Mouse (Mus musculus): ENCODE data around the gene Kcnq1. TPM values are rescaled to one million over a fixed set of nuclear protein-coding genes. Genes with fewer than 3 reads are reported as not detected.

Kcnq1 gene
- polyA plus RNA-seq, 1 experiment from 2014 or later = 1.5 TPM

DNA sequence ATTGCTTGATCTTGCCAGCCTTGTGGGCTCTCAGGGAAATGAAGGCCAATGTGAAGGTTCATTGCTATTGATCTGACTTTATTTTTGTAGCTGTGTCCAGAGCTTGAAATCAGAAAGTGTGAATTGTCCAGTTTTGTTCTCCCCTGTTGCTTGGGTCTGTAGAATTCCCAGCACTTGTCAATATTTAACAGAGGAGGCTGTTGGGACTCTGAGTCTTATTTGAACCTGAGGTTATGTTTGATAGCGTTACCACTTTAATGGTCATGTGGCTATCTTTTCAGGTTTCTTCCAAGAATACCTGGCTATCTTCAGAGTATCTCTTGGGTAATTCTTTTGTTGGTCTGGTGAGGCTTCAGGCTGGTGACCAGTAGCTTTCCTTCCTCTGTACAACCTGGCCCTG lies 201.8 kb downstream of the Kcnq1 start:
- DNase-seq (ENCODE audit: low spot score) (no peak), ATAC-seq (ENCODE audit: insufficient number of reproducible peaks, low FRiP score, low TSS enrichment, low read depth) (no peak)
- WGBS = 97% methylated on average over 1 of the region's 1 CpGs
- no peaks in the 10 kb centered on the region for H3K27me3 ChIP-seq (ENCODE audit: control insufficient read depth, insufficient read depth, low read length)
- no peaks in the 10 kb centered on the region for H3K9me3 ChIP-seq (ENCODE audit: control insufficient read depth, low read length)
- H3K27ac ChIP-seq (replicated peaks; ENCODE audit: low read depth, low read length) = no peak overlapping the region
- no peaks in the 10 kb centered on the region for H3K36me3 ChIP-seq (ENCODE audit: control insufficient read depth, insufficient read depth, low read length)
- H3K9ac ChIP-seq (ENCODE audit: low read length) = no peak overlapping the region
- H3K4me2 ChIP-seq (ENCODE audit: low read depth, severe bottlenecking) = no peak overlapping the region
- H3K4me3 ChIP-seq (ENCODE audit: low read depth, low read length) = no peak overlapping the region
- peaks cover 16% of the 10 kb centered on the region for H3K4me1 ChIP-seq (ENCODE audit: control insufficient read depth, insufficient read depth, low read length)

DNA sequence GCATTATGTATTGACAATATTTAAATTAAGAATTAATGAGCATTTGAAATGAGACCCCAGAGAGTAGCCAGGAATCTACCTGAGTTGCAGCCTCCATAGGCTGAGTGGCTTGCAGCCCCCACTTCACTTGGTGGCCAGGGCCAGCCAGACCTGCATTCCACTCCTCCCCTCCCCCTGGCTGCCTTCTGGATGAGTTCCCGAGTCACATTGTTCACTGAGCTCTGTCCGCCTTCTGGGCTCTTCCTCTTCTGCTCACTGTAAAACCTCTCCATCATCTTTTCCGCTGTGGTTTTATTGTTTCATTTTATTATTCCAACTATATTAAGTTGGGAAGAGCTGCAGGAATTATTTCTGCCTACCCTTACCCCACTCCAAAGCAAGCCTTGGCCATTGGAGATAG lies 204.1 kb downstream of the Kcnq1 start:
- DNase-seq (ENCODE audit: low spot score) (no peak), ATAC-seq (ENCODE audit: insufficient number of reproducible peaks, low FRiP score, low TSS enrichment, low read depth) (no peak)
- Histone ChIP-seq H3K4me3 (ENCODE audit: low read depth, low read length) (no peak overlapping the region), H3K4me2 (ENCODE audit: low read depth, severe bottlenecking) (no peak overlapping the region), H3K4me1 (ENCODE audit: control insufficient read depth, insufficient read depth, low read length) (peaks cover 12% of the 10 kb centered on the region; the same call in 1 of the 2 replicates), H3K9ac (ENCODE audit: low read length) (no peak overlapping the region), H3K36me3 (ENCODE audit: control insufficient read depth, insufficient read depth, low read length) (no peaks in the 10 kb centered on the region), H3K27ac (replicated peaks; ENCODE audit: low read depth, low read length) (0 out of 2 replicates have a peak overlapping the region, but pooled peaks have one; percentile 61), H3K9me3 (ENCODE audit: control insufficient read depth, low read length) (no peaks in the 10 kb centered on the region), H3K27me3 (ENCODE audit: control insufficient read depth, insufficient read depth, low read length) (no peaks in the 10 kb centered on the region)
- 63% methylated on average over 3 of the region's 3 CpGs for WGBS

DNA sequence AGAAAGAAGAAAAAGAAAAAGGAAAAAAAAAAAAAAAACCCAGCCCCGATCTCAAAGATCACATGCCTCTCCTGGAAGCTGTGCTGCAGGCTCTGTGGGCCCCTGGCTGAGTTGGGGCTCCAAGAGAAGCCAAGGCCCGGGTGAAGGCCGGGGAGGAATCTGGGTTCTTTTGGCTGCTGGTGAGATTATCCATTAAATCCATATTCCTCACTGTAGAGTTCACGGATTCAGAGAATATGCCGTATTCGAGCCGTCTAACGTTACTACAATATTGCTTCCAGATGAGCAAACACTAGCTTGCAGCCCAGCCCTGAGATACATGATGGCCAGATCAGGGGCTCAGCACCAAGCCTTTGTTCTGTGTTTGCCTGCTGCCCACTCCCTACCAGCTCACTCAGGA lies 204.7 kb downstream of the Kcnq1 start:
- H3K9ac ChIP-seq (ENCODE audit: low read length) = no peak overlapping the region
- H3K27me3 ChIP-seq (ENCODE audit: control insufficient read depth, insufficient read depth, low read length) = no peaks in the 10 kb centered on the region
- no peaks in the 10 kb centered on the region for H3K36me3 ChIP-seq (ENCODE audit: control insufficient read depth, insufficient read depth, low read length)
- WGBS = 42% methylated on average over 8 of the region's 8 CpGs
- DNase-seq (ENCODE audit: low spot score) = no peak
- H3K4me1 ChIP-seq (ENCODE audit: control insufficient read depth, insufficient read depth, low read length) = peaks cover 10% of the 10 kb centered on the region; the same call in 1 of the 2 replicates
- H3K9me3 ChIP-seq (ENCODE audit: control insufficient read depth, low read length) = no peaks in the 10 kb centered on the region
- peak overlapping the region; percentile 61 for H3K27ac ChIP-seq (replicated peaks; ENCODE audit: low read depth, low read length)
- no peak overlapping the region for H3K4me3 ChIP-seq (ENCODE audit: low read depth, low read length)
- H3K4me2 ChIP-seq (ENCODE audit: low read depth, severe bottlenecking) = no peak overlapping the region
- ATAC-seq (ENCODE audit: insufficient number of reproducible peaks, low FRiP score, low TSS enrichment, low read depth) = no peak

DNA sequence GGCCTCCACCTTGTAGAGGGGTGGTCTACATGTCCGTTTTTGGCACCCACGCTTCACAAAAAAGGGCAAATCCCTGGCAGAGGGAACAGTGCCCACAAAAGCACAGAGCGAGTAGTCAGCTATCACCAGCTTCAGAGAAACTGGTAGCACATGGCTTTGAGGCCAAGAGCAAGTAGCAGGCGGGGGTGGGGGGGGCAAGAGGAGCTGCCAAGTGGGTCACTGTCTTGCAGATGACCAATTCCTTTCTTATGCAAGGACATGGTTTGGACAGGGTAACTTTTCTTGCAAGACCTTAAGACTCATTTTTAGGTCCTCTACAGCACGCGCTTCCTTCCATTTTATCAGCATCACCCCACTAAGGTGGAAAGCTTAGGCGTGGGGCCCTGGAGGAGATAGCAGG lies 205.3 kb downstream of the Kcnq1 start:
- no peaks in the 10 kb centered on the region for H3K9me3 ChIP-seq (ENCODE audit: control insufficient read depth, low read length)
- H3K4me1 ChIP-seq (ENCODE audit: control insufficient read depth, insufficient read depth, low read length) = peaks cover 8% of the 10 kb centered on the region; the same call in 1 of the 2 replicates
- H3K27ac ChIP-seq (replicated peaks; ENCODE audit: low read depth, low read length) = peak overlapping the region; percentile 61; the same call in 1 of the 2 replicates
- no peak overlapping the region for H3K4me2 ChIP-seq (ENCODE audit: low read depth, severe bottlenecking)
- no peak overlapping the region for H3K4me3 ChIP-seq (ENCODE audit: low read depth, low read length)
- no peaks in the 10 kb centered on the region for H3K36me3 ChIP-seq (ENCODE audit: control insufficient read depth, insufficient read depth, low read length)
- ATAC-seq (ENCODE audit: insufficient number of reproducible peaks, low FRiP score, low TSS enrichment, low read depth) = no peak
- 90% methylated on average over 7 of the region's 7 CpGs for WGBS
- H3K27me3 ChIP-seq (ENCODE audit: control insufficient read depth, insufficient read depth, low read length) = no peaks in the 10 kb centered on the region
- H3K9ac ChIP-seq (ENCODE audit: low read length) = no peak overlapping the region
- DNase-seq (ENCODE audit: low spot score) = no peak

DNA sequence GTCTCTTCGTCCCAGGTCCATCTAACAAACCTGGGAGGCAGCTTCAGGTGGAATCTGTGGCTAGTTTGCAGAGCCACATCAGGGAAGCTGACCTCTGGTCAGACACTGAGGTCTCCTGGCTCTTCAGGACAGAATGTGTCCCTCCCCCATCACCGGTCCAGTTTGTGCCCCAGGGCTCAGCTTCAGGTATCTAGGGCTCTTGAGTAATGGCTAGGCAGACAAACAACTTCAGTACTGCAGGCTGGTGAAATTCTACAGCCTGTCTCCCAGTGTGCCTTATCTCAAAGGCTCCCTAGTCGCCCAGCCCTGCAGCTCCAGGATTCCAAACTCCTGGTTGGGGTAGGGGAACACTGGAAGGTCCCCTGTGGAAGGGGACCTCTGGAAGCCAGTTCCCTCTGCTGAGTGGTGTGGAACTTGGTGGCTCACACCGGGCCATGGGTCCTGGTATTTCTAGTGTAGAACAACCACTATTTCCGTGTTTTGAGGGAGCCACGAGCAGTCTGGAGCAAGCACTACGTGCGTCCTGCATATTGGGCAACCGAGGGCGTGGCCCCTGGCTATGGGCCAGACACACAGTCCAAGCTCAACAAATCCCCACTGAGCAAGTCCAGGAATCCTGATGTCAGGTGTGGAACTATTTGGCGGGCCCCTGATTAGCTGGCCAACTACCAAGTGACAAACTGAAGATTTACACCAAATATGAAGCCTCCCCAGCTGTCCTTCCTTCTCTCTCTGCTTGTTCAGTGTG lies 207.6 kb downstream of the Kcnq1 start:
- ATAC-seq (ENCODE audit: insufficient number of reproducible peaks, low FRiP score, low TSS enrichment, low read depth) = no peak
- no peak for DNase-seq (ENCODE audit: low spot score)
- H3K9me3 ChIP-seq (ENCODE audit: control insufficient read depth, low read length) = no peaks in the 10 kb centered on the region
- H3K9ac ChIP-seq (ENCODE audit: low read length) = no peak overlapping the region
- WGBS = 88% methylated on average over 11 of the region's 11 CpGs
- no peak overlapping the region for H3K4me3 ChIP-seq (ENCODE audit: low read depth, low read length)
- H3K4me2 ChIP-seq (ENCODE audit: low read depth, severe bottlenecking) = no peak overlapping the region
- no peaks in the 10 kb centered on the region for H3K27me3 ChIP-seq (ENCODE audit: control insufficient read depth, insufficient read depth, low read length)
- H3K4me1 ChIP-seq (ENCODE audit: control insufficient read depth, insufficient read depth, low read length) = peaks cover 12% of the 10 kb centered on the region; the same call in 1 of the 2 replicates
- no peak overlapping the region for H3K27ac ChIP-seq (replicated peaks; ENCODE audit: low read depth, low read length)
- H3K36me3 ChIP-seq (ENCODE audit: control insufficient read depth, insufficient read depth, low read length) = no peaks in the 10 kb centered on the region

DNA sequence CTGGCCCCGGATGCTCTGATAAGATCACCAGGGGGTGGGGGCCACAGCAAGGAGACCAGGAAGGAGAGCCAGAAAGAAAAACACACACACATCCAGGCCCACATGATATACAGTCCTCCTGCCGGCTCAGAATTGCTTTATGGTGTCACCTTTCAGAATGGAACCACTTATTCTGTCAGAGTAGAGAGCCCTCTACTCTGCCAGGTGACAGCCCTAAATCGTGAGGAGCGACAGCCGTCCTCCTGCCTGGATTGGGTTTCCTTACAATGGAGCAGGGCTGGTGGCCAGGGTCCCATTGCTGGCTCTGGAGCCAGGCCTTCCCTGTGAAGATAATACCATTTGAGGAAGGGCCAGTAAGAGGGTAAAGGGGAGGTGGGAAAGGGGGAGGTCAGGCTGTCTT lies 212.3 kb downstream of the Kcnq1 start:
- H3K27ac ChIP-seq (replicated peaks; ENCODE audit: low read depth, low read length) = no peak overlapping the region
- ATAC-seq (ENCODE audit: insufficient number of reproducible peaks, low FRiP score, low TSS enrichment, low read depth) = no peak
- WGBS = 21% methylated on average over 5 of the region's 5 CpGs

DNA sequence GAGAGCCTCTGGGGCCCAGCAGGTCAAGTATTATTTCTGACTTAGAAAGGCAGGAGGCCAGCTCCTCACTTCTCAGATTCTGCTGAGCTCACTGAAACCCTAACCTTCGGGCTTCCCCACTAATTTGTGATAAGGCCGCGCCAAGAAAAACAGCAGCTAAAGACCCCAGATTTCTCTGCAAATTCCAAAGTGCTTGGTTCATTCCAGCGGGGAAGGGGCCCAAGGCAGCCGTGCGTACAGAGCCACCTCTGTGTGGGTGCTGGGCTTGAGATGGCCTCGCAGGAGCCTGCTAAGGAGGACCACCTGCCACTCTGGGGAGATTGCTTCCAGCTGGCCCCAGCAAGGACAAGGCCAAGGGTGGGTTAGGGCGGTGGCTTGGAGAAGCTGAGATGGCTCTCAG lies 214.2 kb downstream of the Kcnq1 start:
- ATAC-seq (ENCODE audit: insufficient number of reproducible peaks, low FRiP score, low TSS enrichment, low read depth) = no peak
- 70% methylated on average over 8 of the region's 8 CpGs for WGBS
- H3K4me2 ChIP-seq (ENCODE audit: low read depth, severe bottlenecking) = no peak overlapping the region; the same call in 1 of the 2 replicates
- H3K27me3 ChIP-seq (ENCODE audit: control insufficient read depth, insufficient read depth, low read length) = no peaks in the 10 kb centered on the region
- H3K27ac ChIP-seq (replicated peaks; ENCODE audit: low read depth, low read length) = no peak overlapping the region
- H3K4me1 ChIP-seq (ENCODE audit: control insufficient read depth, insufficient read depth, low read length) = peaks cover 9% of the 10 kb centered on the region; the same call in 1 of the 2 replicates
- DNase-seq (ENCODE audit: low spot score) = no peak
- H3K9ac ChIP-seq (ENCODE audit: low read length) = no peak overlapping the region
- no peak overlapping the region for H3K4me3 ChIP-seq (ENCODE audit: low read depth, low read length)
- no peaks in the 10 kb centered on the region for H3K36me3 ChIP-seq (ENCODE audit: control insufficient read depth, insufficient read depth, low read length)
- no peaks in the 10 kb centered on the region for H3K9me3 ChIP-seq (ENCODE audit: control insufficient read depth, low read length)

More for the DNA sequence above, 212.3 kb downstream of the Kcnq1 start:
- no peaks in the 10 kb centered on the region for H3K9me3 ChIP-seq (ENCODE audit: control insufficient read depth, low read length)
- no peaks in the 10 kb centered on the region for H3K27me3 ChIP-seq (ENCODE audit: control insufficient read depth, insufficient read depth, low read length)
- no peak overlapping the region for H3K4me3 ChIP-seq (ENCODE audit: low read depth, low read length)
- no peak overlapping the region for H3K9ac ChIP-seq (ENCODE audit: low read length)
- no peak overlapping the region for H3K4me2 ChIP-seq (ENCODE audit: low read depth, severe bottlenecking)
- DNase-seq (ENCODE audit: low spot score) = no peak
- H3K36me3 ChIP-seq (ENCODE audit: control insufficient read depth, insufficient read depth, low read length) = no peaks in the 10 kb centered on the region
- H3K4me1 ChIP-seq (ENCODE audit: control insufficient read depth, insufficient read depth, low read length) = 0 out of 2 replicates have a peak, but pooled peaks cover 7% of the 10 kb centered on the region

DNA sequence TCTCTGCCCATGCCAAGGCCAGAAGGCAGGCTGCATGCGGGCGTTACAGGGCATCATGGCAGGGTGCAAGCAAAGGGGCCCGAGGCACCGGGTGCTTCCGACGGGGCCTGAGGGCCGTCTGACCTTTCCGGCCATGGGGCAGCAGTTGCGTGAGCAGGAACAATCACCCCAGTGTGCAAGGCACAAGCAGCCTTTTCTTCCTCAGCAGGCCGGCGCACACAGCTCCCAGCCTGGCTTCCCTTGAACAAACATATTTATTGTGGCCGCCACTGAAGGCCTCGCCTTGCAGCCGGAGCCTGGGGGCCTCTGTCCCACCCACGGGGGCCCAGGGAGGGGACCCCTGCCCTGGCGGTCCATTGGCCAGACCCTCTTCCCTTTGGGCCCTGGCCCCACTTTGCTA lies 218.9 kb downstream of the Kcnq1 start:
- Histone ChIP-seq H3K4me2 (ENCODE audit: low read depth, severe bottlenecking) (no peak overlapping the region), H3K27me3 (ENCODE audit: control insufficient read depth, insufficient read depth, low read length) (no peaks in the 10 kb centered on the region), H3K9ac (ENCODE audit: low read length) (no peak overlapping the region), H3K36me3 (ENCODE audit: control insufficient read depth, insufficient read depth, low read length) (no peaks in the 10 kb centered on the region), H3K4me1 (ENCODE audit: control insufficient read depth, insufficient read depth, low read length) (peaks cover 13% of the 10 kb centered on the region; the same call in 1 of the 2 replicates), H3K9me3 (ENCODE audit: control insufficient read depth, low read length) (no peaks in the 10 kb centered on the region), H3K27ac (replicated peaks; ENCODE audit: low read depth, low read length) (peak overlapping the region; percentile 67), H3K4me3 (ENCODE audit: low read depth, low read length) (no peak overlapping the region)
- no peak for DNase-seq (ENCODE audit: low spot score)
- 76% methylated on average over 16 of the region's 16 CpGs for WGBS
- no peak for ATAC-seq (ENCODE audit: insufficient number of reproducible peaks, low FRiP score, low TSS enrichment, low read depth)

Data from limb, embryonic 11.5 days (tissue).